Mouse (Mus musculus) olfactory bulb, adult 2 months (tissue): Measurements from ENCODE around the gene Mroh8.

ENCODE experiments used
- CTCF ChIP-seq: fragments of 200-500 bp; IDR thresholded peaks from 2 replicates; pipeline ENCODE4 v1.5.1; 2012; ENCODE audit warnings: low read depth, mild to moderate bottlenecking, low read length, moderate library complexity; ENCODE audit not compliant: insufficient read depth
- POLR2A ChIP-seq: fragments of 200-500 bp; IDR thresholded peaks from 2 replicates; pipeline ENCODE4 v1.6.1; 2012; ENCODE audit warnings: mild to moderate bottlenecking, low read depth, low read length, moderate library complexity; ENCODE audit not compliant: insufficient read depth

GRCm38 (mm10) chr2:157292093-157292492 lies 12.7 kb upstream of the Mroh8 start:
- TF ChIP-seq POLR2A (no peak), CTCF (peak; percentile 41; the same call in 1 of the 2 replicates)
